Mouse (Mus musculus): ENCODE data around the gene Plxnb1. TPM values are rescaled to one million over a fixed set of nuclear protein-coding genes. Genes with fewer than 3 reads are reported as not detected.

Gene Plxnb1
- polyA plus RNA-seq, 1 experiment from 2014 or later, result 13.9 TPM

GRCm38 (mm10) chr9:109084922-109085321 lies 10.3 kb upstream of the Plxnb1 start:
- no peaks in the 10 kb centered on the region for H3K27me3 ChIP-seq (ENCODE audit: control insufficient read depth, insufficient read depth, low read length)
- ATAC-seq (ENCODE audit: low read depth), result no peak
- no peak overlapping the region for H3K4me3 ChIP-seq (ENCODE audit: low read depth, low read length)
- no peak overlapping the region for H3K27ac ChIP-seq (ENCODE audit: low read depth, low read length)
- no peaks in the 10 kb centered on the region for H3K9me3 ChIP-seq (ENCODE audit: control insufficient read depth, low read length)
- no peak overlapping the region for H3K4me2 ChIP-seq (ENCODE audit: low read depth, low read length)
- no peaks in the 10 kb centered on the region for H3K36me3 ChIP-seq (ENCODE audit: control insufficient read depth, insufficient read depth, low read length)
- 5% methylated on average over 2 of the region's 2 CpGs for WGBS
- H3K4me1 ChIP-seq (ENCODE audit: control insufficient read depth, insufficient read depth, low read length), result peaks cover 19% of the 10 kb centered on the region
- H3K9ac ChIP-seq (replicated peaks; ENCODE audit: low read depth, low read length), result no peak overlapping the region

DNA sequence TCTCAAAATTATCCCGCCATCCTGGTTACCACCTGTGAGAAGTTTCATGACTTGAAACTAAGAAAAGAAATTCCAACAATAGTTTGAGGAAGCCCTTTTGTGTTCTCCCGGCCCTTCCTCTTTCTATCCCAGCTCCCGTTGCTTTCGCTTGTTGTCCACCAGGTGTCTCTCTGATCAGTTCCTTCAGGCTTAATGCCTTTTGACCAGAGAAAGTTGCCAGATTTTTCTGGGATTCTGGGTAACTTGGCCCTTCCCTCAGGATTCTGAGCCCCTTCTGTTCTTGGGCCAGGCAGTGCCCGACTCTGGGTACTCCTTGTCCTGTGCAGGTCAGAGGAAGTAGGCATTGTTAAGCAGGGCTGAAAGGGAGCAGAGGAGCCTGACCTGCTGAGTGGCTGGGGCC lies 7.2 kb upstream of the Plxnb1 start:
- H3K27ac ChIP-seq (ENCODE audit: low read depth, low read length), result no peak overlapping the region
- WGBS, result 15% methylated on average over 5 of the region's 5 CpGs
- no peak for ATAC-seq (ENCODE audit: low read depth)

GRCm38 (mm10) chr9:109090446-109090845 lies 4.7 kb upstream of the Plxnb1 start:
- WGBS, result 69% methylated on average over 15 of the region's 15 CpGs
- no peak overlapping the region for H3K27ac ChIP-seq (ENCODE audit: low read depth, low read length)
- 0 out of 2 replicates have a peak, but pooled peaks cover 3% of the 10 kb centered on the region for H3K36me3 ChIP-seq (ENCODE audit: control insufficient read depth, insufficient read depth, low read length)
- no peaks in the 10 kb centered on the region for H3K9me3 ChIP-seq (ENCODE audit: control insufficient read depth, low read length)
- no peak for ATAC-seq (ENCODE audit: low read depth)
- no peak overlapping the region for H3K4me2 ChIP-seq (ENCODE audit: low read depth, low read length)
- peaks cover 10% of the 10 kb centered on the region; the same call in 1 of the 2 replicates for H3K4me1 ChIP-seq (ENCODE audit: control insufficient read depth, insufficient read depth, low read length)
- no peak overlapping the region for H3K4me3 ChIP-seq (ENCODE audit: low read depth, low read length)
- H3K27me3 ChIP-seq (ENCODE audit: control insufficient read depth, insufficient read depth, low read length), result no peaks in the 10 kb centered on the region
- H3K9ac ChIP-seq (replicated peaks; ENCODE audit: low read depth, low read length), result no peak overlapping the region

More for the DNA sequence above, 7.2 kb upstream of the Plxnb1 start:
- H3K4me3 ChIP-seq (ENCODE audit: low read depth, low read length), result no peak overlapping the region
- no peaks in the 10 kb centered on the region for H3K9me3 ChIP-seq (ENCODE audit: control insufficient read depth, low read length)
- H3K4me1 ChIP-seq (ENCODE audit: control insufficient read depth, insufficient read depth, low read length), result peaks cover 6% of the 10 kb centered on the region
- H3K9ac ChIP-seq (replicated peaks; ENCODE audit: low read depth, low read length), result no peak overlapping the region
- no peaks in the 10 kb centered on the region for H3K27me3 ChIP-seq (ENCODE audit: control insufficient read depth, insufficient read depth, low read length)
- no peak overlapping the region for H3K4me2 ChIP-seq (ENCODE audit: low read depth, low read length)
- H3K36me3 ChIP-seq (ENCODE audit: control insufficient read depth, insufficient read depth, low read length), result 0 out of 2 replicates have a peak, but pooled peaks cover 3% of the 10 kb centered on the region

GRCm38 (mm10) chr9:109091802-109092201 lies 3.4 kb upstream of the Plxnb1 start:
- H3K4me2 ChIP-seq (ENCODE audit: low read depth, low read length), result no peak overlapping the region
- ATAC-seq (ENCODE audit: low read depth), result no peak
- no peaks in the 10 kb centered on the region for H3K9me3 ChIP-seq (ENCODE audit: control insufficient read depth, low read length)
- no peak overlapping the region for H3K9ac ChIP-seq (replicated peaks; ENCODE audit: low read depth, low read length)
- H3K27ac ChIP-seq (ENCODE audit: low read depth, low read length), result no peak overlapping the region
- H3K36me3 ChIP-seq (ENCODE audit: control insufficient read depth, insufficient read depth, low read length), result 0 out of 2 replicates have a peak, but pooled peaks cover 3% of the 10 kb centered on the region
- H3K27me3 ChIP-seq (ENCODE audit: control insufficient read depth, insufficient read depth, low read length), result no peaks in the 10 kb centered on the region
- peaks cover 17% of the 10 kb centered on the region for H3K4me1 ChIP-seq (ENCODE audit: control insufficient read depth, insufficient read depth, low read length)
- no peak overlapping the region for H3K4me3 ChIP-seq (ENCODE audit: low read depth, low read length)
- WGBS, result 86% methylated on average over 8 of the region's 8 CpGs

- Histone ChIP-seq H3K36me3 (ENCODE audit: control insufficient read depth, insufficient read depth, low read length) (0 out of 2 replicates have a peak, but pooled peaks cover 3% of the 10 kb centered on the region), H3K27ac (ENCODE audit: low read depth, low read length) (no peak overlapping the region), H3K4me3 (ENCODE audit: low read depth, low read length) (no peak overlapping the region), H3K4me1 (ENCODE audit: control insufficient read depth, insufficient read depth, low read length) (peaks cover 27% of the 10 kb centered on the region), H3K9ac (replicated peaks; ENCODE audit: low read depth, low read length) (no peak overlapping the region), H3K27me3 (ENCODE audit: control insufficient read depth, insufficient read depth, low read length) (no peaks in the 10 kb centered on the region), H3K4me2 (ENCODE audit: low read depth, low read length) (no peak overlapping the region), H3K9me3 (ENCODE audit: control insufficient read depth, low read length) (no peaks in the 10 kb centered on the region)
- 54% methylated on average over 6 of the region's 6 CpGs for WGBS
- no peak for ATAC-seq (ENCODE audit: low read depth)
Observed at GRCm38 (mm10) chr9:109092799-109093198, 2.4 kb upstream of the Plxnb1 start.

- peaks cover 37% of the 10 kb centered on the region for H3K4me1 ChIP-seq (ENCODE audit: control insufficient read depth, insufficient read depth, low read length)
- WGBS, result 17% methylated on average over 11 of the region's 11 CpGs
- no peaks in the 10 kb centered on the region for H3K9me3 ChIP-seq (ENCODE audit: control insufficient read depth, low read length)
- ATAC-seq (ENCODE audit: low read depth), result no peak
- H3K4me3 ChIP-seq (ENCODE audit: low read depth, low read length), result peak overlapping the region; percentile 78; the same call in 1 of the 2 replicates
- H3K27me3 ChIP-seq (ENCODE audit: control insufficient read depth, insufficient read depth, low read length), result no peaks in the 10 kb centered on the region
- H3K27ac ChIP-seq (ENCODE audit: low read depth, low read length), result peak overlapping the region; percentile 100
- 0 out of 2 replicates have a peak, but pooled peaks cover 3% of the 10 kb centered on the region for H3K36me3 ChIP-seq (ENCODE audit: control insufficient read depth, insufficient read depth, low read length)
- H3K9ac ChIP-seq (replicated peaks; ENCODE audit: low read depth, low read length), result peak overlapping the region; percentile 95
- H3K4me2 ChIP-seq (ENCODE audit: low read depth, low read length), result peak overlapping the region; percentile 95
Observed at GRCm38 (mm10) chr9:109093786-109094552, 1.2 kb upstream of the Plxnb1 start.

GRCm38 (mm10) chr9:109094553-109095136 lies 544 bp upstream of the Plxnb1 start:
- Histone ChIP-seq H3K9me3 (ENCODE audit: control insufficient read depth, low read length) (no peaks in the 10 kb centered on the region), H3K4me2 (ENCODE audit: low read depth, low read length) (peak overlapping the region; percentile 95), H3K27ac (ENCODE audit: low read depth, low read length) (peak overlapping the region; percentile 100), H3K36me3 (ENCODE audit: control insufficient read depth, insufficient read depth, low read length) (peaks cover 4% of the 10 kb centered on the region), H3K9ac (replicated peaks; ENCODE audit: low read depth, low read length) (peak overlapping the region; percentile 95), H3K4me1 (ENCODE audit: control insufficient read depth, insufficient read depth, low read length) (peaks cover 41% of the 10 kb centered on the region), H3K27me3 (ENCODE audit: control insufficient read depth, insufficient read depth, low read length) (no peaks in the 10 kb centered on the region), H3K4me3 (ENCODE audit: low read depth, low read length) (peak overlapping the region; percentile 78)
- 2% methylated on average over 21 of the region's 21 CpGs for WGBS
- no peak; the same call in 1 of the 2 replicates for ATAC-seq (ENCODE audit: low read depth)

DNA sequence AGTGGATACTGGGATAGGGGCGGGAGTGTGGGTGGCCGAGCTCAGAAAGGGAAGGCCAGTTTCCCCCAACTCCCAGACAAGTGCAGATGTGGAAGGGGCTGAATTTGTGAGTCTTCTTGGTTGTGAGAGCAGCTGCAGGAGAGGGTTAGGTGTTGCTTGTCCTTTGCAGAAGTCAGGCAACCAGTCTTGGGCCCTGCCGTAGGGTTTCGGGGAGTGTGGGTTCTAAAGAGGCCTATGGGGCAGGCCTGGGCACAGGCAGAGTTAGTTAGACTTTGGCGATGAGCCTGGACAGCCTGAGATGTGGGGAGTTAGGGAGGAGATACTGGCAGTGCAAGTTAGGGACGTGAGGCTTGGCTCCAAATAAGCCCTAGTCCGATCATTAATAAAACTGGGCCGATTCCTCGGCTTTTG lies 1.1 kb downstream of the Plxnb1 start:
- Histone ChIP-seq H3K9me3 (ENCODE audit: control insufficient read depth, low read length) (no peaks in the 10 kb centered on the region), H3K27me3 (ENCODE audit: control insufficient read depth, insufficient read depth, low read length) (no peaks in the 10 kb centered on the region), H3K36me3 (ENCODE audit: control insufficient read depth, insufficient read depth, low read length) (peaks cover 13% of the 10 kb centered on the region), H3K4me3 (ENCODE audit: low read depth, low read length) (peak overlapping the region; percentile 78), H3K4me1 (ENCODE audit: control insufficient read depth, insufficient read depth, low read length) (peaks cover 41% of the 10 kb centered on the region), H3K4me2 (ENCODE audit: low read depth, low read length) (peak overlapping the region; percentile 95), H3K9ac (replicated peaks; ENCODE audit: low read depth, low read length) (peak overlapping the region; percentile 95), H3K27ac (ENCODE audit: low read depth, low read length) (peak overlapping the region; percentile 100)
- WGBS, result 9% methylated on average over 9 of the region's 9 CpGs
- ATAC-seq (ENCODE audit: low read depth), result no peak

- Histone ChIP-seq H3K9ac (replicated peaks; ENCODE audit: low read depth, low read length) (peak overlapping the region; percentile 95), H3K4me3 (ENCODE audit: low read depth, low read length) (peak overlapping the region; percentile 78), H3K36me3 (ENCODE audit: control insufficient read depth, insufficient read depth, low read length) (peaks cover 13% of the 10 kb centered on the region), H3K4me1 (ENCODE audit: control insufficient read depth, insufficient read depth, low read length) (peaks cover 41% of the 10 kb centered on the region), H3K9me3 (ENCODE audit: control insufficient read depth, low read length) (no peaks in the 10 kb centered on the region), H3K27ac (ENCODE audit: low read depth, low read length) (peak overlapping the region; percentile 100), H3K4me2 (ENCODE audit: low read depth, low read length) (peak overlapping the region; percentile 95), H3K27me3 (ENCODE audit: control insufficient read depth, insufficient read depth, low read length) (no peaks in the 10 kb centered on the region)
- 21% methylated on average over 6 of the region's 6 CpGs for WGBS
- no peak for ATAC-seq (ENCODE audit: low read depth)
Observed at GRCm38 (mm10) chr9:109096856-109097255, 1.7 kb downstream of the Plxnb1 start.
